Mouse (Mus musculus): ENCODE measurements around the gene Cxcl12. TPM values are rescaled to one million over a fixed set of nuclear protein-coding genes. Genes with fewer than 3 reads are reported as not detected.
A peak's percentile ranks its signal among the peaks of the same experiment; 100 is the strongest.

Cxcl12 gene
- polyA plus RNA-seq, 1 experiment from 2014 or later: 126 TPM

GRCm38 (mm10) chr6:117159710-117160690 lies 8.3 kb upstream of the Cxcl12 start:
- H3K4me1 ChIP-seq: peaks cover 11% of the 10 kb centered on the region
- 83% methylated on average over 16 of the region's 16 CpGs for WGBS
- DNase-seq (ENCODE audit: low spot score): no peak
- H3K36me3 ChIP-seq (replicated peaks): no peaks in the 10 kb centered on the region
- 0 out of 2 replicates have a peak, but pooled peaks cover 4% of the 10 kb centered on the region for H3K27me3 ChIP-seq (replicated peaks; ENCODE audit: low read depth, poor library complexity, severe bottlenecking)
- no peaks in the 10 kb centered on the region for H3K9me3 ChIP-seq
- H3K27ac ChIP-seq (replicated peaks): no peak overlapping the region
- no peak overlapping the region for H3K4me3 ChIP-seq

- H3K4me1 ChIP-seq: peaks cover 27% of the 10 kb centered on the region
- peaks cover 26% of the 10 kb centered on the region for H3K27me3 ChIP-seq (replicated peaks; ENCODE audit: low read depth, poor library complexity, severe bottlenecking)
- no peak for DNase-seq (ENCODE audit: low spot score)
- no peak overlapping the region for H3K27ac ChIP-seq (replicated peaks)
- WGBS: 86% methylated on average over 5 of the region's 5 CpGs
- H3K36me3 ChIP-seq (replicated peaks): no peaks in the 10 kb centered on the region
- H3K4me3 ChIP-seq: no peak overlapping the region
- H3K9me3 ChIP-seq: no peaks in the 10 kb centered on the region
Observed at GRCm38 (mm10) chr6:117163486-117163885, 4.8 kb upstream of the Cxcl12 start.

- H3K4me1 ChIP-seq: peaks cover 54% of the 10 kb centered on the region
- peak overlapping the region; percentile 86 for H3K4me3 ChIP-seq
- H3K36me3 ChIP-seq (replicated peaks): peaks cover 9% of the 10 kb centered on the region
- peaks cover 54% of the 10 kb centered on the region for H3K27me3 ChIP-seq (replicated peaks; ENCODE audit: low read depth, poor library complexity, severe bottlenecking)
- H3K9me3 ChIP-seq: no peaks in the 10 kb centered on the region
- WGBS: under 1% methylated on average over 16 of the region's 16 CpGs
- peak overlapping the region; percentile 73 for H3K27ac ChIP-seq (replicated peaks)
- DNase-seq (ENCODE audit: low spot score): peak; percentile 94
Observed at GRCm38 (mm10) chr6:117166581-117167425, 1.5 kb upstream of the Cxcl12 start.

- no peaks in the 10 kb centered on the region for H3K9me3 ChIP-seq
- peaks cover 14% of the 10 kb centered on the region for H3K36me3 ChIP-seq (replicated peaks)
- peak overlapping the region; percentile 86 for H3K4me3 ChIP-seq
- WGBS: 12% methylated on average over 7 of the region's 7 CpGs
- no peak for DNase-seq (ENCODE audit: low spot score)
- H3K27ac ChIP-seq (replicated peaks): peak overlapping the region; percentile 40
- H3K4me1 ChIP-seq: peaks cover 57% of the 10 kb centered on the region
- peaks cover 59% of the 10 kb centered on the region for H3K27me3 ChIP-seq (replicated peaks; ENCODE audit: low read depth, poor library complexity, severe bottlenecking)
Observed at GRCm38 (mm10) chr6:117167426-117167730, 957 bp upstream of the Cxcl12 start.

- Histone ChIP-seq H3K36me3 (replicated peaks) (peaks cover 32% of the 10 kb centered on the region), H3K27ac (replicated peaks) (peak overlapping the region; percentile 90), H3K27me3 (replicated peaks; ENCODE audit: low read depth, poor library complexity, severe bottlenecking) (peaks cover 71% of the 10 kb centered on the region)
Observed at GRCm38 (mm10) chr6:117169051-117169909, 945 bp downstream of the Cxcl12 start.

GRCm38 (mm10) chr6:117169910-117170747 lies 1.8 kb downstream of the Cxcl12 start:
- 18% methylated on average over 10 of the region's 10 CpGs for WGBS
- H3K9me3 ChIP-seq: no peaks in the 10 kb centered on the region
- DNase-seq (ENCODE audit: low spot score): no peak
- peaks cover 71% of the 10 kb centered on the region for H3K27me3 ChIP-seq (replicated peaks; ENCODE audit: low read depth, poor library complexity, severe bottlenecking)
- H3K27ac ChIP-seq (replicated peaks): peak overlapping the region; percentile 90
- peak overlapping the region; percentile 86 for H3K4me3 ChIP-seq
- peaks cover 36% of the 10 kb centered on the region for H3K36me3 ChIP-seq (replicated peaks)
- peaks cover 73% of the 10 kb centered on the region for H3K4me1 ChIP-seq

More at GRCm38 (mm10) chr6:117169051-117169909, 945 bp downstream of the Cxcl12 start:
- under 1% methylated on average over 46 of the region's 46 CpGs for WGBS
- no peaks in the 10 kb centered on the region for H3K9me3 ChIP-seq
- peak overlapping the region; percentile 86 for H3K4me3 ChIP-seq
- peaks cover 73% of the 10 kb centered on the region for H3K4me1 ChIP-seq
- DNase-seq (ENCODE audit: low spot score): peak; percentile 68

GRCm38 (mm10) chr6:117172358-117172757 lies 4.0 kb downstream of the Cxcl12 start:
- Histone ChIP-seq H3K9me3 (no peaks in the 10 kb centered on the region), H3K4me3 (no peak overlapping the region), H3K36me3 (replicated peaks) (peaks cover 58% of the 10 kb centered on the region), H3K27me3 (replicated peaks; ENCODE audit: low read depth, poor library complexity, severe bottlenecking) (peaks cover 62% of the 10 kb centered on the region), H3K4me1 (peaks cover 70% of the 10 kb centered on the region), H3K27ac (replicated peaks) (no peak overlapping the region)
- DNase-seq (ENCODE audit: low spot score): no peak
- WGBS: 87% methylated on average over 6 of the region's 6 CpGs

- peak; percentile 88 for DNase-seq (ENCODE audit: low spot score)
Observed at GRCm38 (mm10) chr6:117173876-117174275, 5.5 kb downstream of the Cxcl12 start.

GRCm38 (mm10) chr6:117175113-117175793 lies 6.9 kb downstream of the Cxcl12 start:
- H3K4me1 ChIP-seq: peaks cover 50% of the 10 kb centered on the region
- no peak overlapping the region for H3K27ac ChIP-seq (replicated peaks)
- H3K36me3 ChIP-seq (replicated peaks): peaks cover 81% of the 10 kb centered on the region
- WGBS: 65% methylated on average over 2 of the region's 2 CpGs
- H3K9me3 ChIP-seq: no peaks in the 10 kb centered on the region
- peaks cover 54% of the 10 kb centered on the region for H3K27me3 ChIP-seq (replicated peaks; ENCODE audit: low read depth, poor library complexity, severe bottlenecking)
- no peak for DNase-seq (ENCODE audit: low spot score)
- H3K4me3 ChIP-seq: no peak overlapping the region

More at GRCm38 (mm10) chr6:117173876-117174275, 5.5 kb downstream of the Cxcl12 start:
- Histone ChIP-seq H3K4me1 (peaks cover 55% of the 10 kb centered on the region), H3K27me3 (replicated peaks; ENCODE audit: low read depth, poor library complexity, severe bottlenecking) (peaks cover 57% of the 10 kb centered on the region), H3K4me3 (no peak overlapping the region), H3K27ac (replicated peaks) (0 out of 2 replicates have a peak overlapping the region, but pooled peaks have one; percentile 16), H3K9me3 (no peaks in the 10 kb centered on the region), H3K36me3 (replicated peaks) (peaks cover 73% of the 10 kb centered on the region)
- WGBS: 13% methylated on average over 11 of the region's 11 CpGs

GRCm38 (mm10) chr6:117176406-117176805 lies 8.1 kb downstream of the Cxcl12 start:
- Histone ChIP-seq H3K27me3 (replicated peaks; ENCODE audit: low read depth, poor library complexity, severe bottlenecking) (peaks cover 48% of the 10 kb centered on the region), H3K36me3 (replicated peaks) (peaks cover 83% of the 10 kb centered on the region), H3K27ac (replicated peaks) (no peak overlapping the region), H3K9me3 (no peaks in the 10 kb centered on the region), H3K4me1 (peaks cover 43% of the 10 kb centered on the region), H3K4me3 (no peak overlapping the region)
- DNase-seq (ENCODE audit: low spot score): peak; percentile 59
- WGBS: 29% methylated on average over 5 of the region's 5 CpGs

- DNase-seq (ENCODE audit: low spot score): no peak
Observed at GRCm38 (mm10) chr6:117180303-117180702, 12.0 kb downstream of the Cxcl12 start.

More at GRCm38 (mm10) chr6:117180303-117180702, 12.0 kb downstream of the Cxcl12 start:
- H3K4me1 ChIP-seq: peaks cover 23% of the 10 kb centered on the region
- WGBS: 24% methylated on average over 6 of the region's 6 CpGs
- peaks cover 53% of the 10 kb centered on the region for H3K36me3 ChIP-seq (replicated peaks)
- H3K4me3 ChIP-seq: no peak overlapping the region
- H3K27ac ChIP-seq (replicated peaks): no peak overlapping the region; the same call in 1 of the 2 replicates
- H3K9me3 ChIP-seq: no peaks in the 10 kb centered on the region
- peaks cover 23% of the 10 kb centered on the region for H3K27me3 ChIP-seq (replicated peaks; ENCODE audit: low read depth, poor library complexity, severe bottlenecking)
